Mouse (Mus musculus) testis, postnatal 14 days (tissue): Measurements from ENCODE around the gene 2510009E07Rik.
"Not testable (repeated sequence)": the region's sequence is repeated elsewhere in the genome, so short reads cannot be mapped to it uniquely, and the experiment has no call there.

Experiments
- DNase-seq: peaks from one replicate; pipeline ENCODE4 v3.0.0; 2021; ENCODE audit warnings: low spot score

2510009E07Rik gene

DNA sequence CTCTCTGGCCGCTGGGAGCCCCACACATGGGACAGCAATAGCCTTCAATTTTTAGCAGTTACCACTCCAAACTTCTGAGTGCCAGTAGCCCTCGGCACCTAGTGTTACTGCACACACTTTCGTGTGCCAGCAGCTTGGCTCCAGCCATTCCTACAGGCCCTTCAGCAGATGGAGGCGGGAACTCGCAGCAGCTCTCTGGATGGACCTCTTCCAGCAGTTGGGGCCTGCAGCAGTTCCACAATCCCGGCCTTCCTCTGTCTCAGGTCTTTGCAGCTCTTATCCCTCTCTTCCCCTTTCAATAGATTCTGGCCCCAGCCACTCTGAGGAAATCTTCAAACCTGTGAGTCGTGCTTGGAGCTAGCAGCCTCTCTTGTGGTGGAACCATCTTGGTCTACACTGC is 17.7 kb downstream of the 2510009E07Rik start:
- no peak for DNase-seq

DNA sequence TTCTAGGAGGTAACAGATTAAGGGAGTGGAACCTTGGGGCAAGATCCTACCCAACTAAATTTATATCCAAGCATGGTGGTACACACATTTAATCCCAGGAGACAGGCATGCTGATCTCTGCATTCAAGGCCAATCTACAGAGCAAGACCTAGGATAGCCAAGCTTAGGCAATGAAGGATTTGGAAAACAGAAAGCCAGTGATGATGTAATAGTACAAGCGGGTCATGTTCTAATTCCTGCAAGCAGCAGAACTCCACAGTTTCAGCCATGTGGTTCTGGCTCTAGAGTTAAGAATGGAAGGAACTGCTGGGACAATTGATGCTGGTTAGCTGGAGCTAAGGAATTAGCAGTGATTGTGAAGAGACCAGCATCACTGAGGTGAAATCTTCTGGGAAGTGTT is 20.8 kb downstream of the 2510009E07Rik start:
- not testable (repeated sequence) for DNase-seq

- DNase-seq = not testable (repeated sequence)
Observed at GRCm38 (mm10) chr16:21673046-21673445, 21.4 kb downstream of the 2510009E07Rik start.

GRCm38 (mm10) chr16:21671878-21672277 is 22.6 kb downstream of the 2510009E07Rik start:
- no peak for DNase-seq

GRCm38 (mm10) chr16:21665423-21665986 is 29.0 kb downstream of the 2510009E07Rik start:
- no peak for DNase-seq

- DNase-seq = no peak
Observed at GRCm38 (mm10) chr16:21664633-21665363, 29.7 kb downstream of the 2510009E07Rik start.

- DNase-seq = no peak
Observed at GRCm38 (mm10) chr16:21655961-21656360, 38.5 kb downstream of the 2510009E07Rik start.

DNA sequence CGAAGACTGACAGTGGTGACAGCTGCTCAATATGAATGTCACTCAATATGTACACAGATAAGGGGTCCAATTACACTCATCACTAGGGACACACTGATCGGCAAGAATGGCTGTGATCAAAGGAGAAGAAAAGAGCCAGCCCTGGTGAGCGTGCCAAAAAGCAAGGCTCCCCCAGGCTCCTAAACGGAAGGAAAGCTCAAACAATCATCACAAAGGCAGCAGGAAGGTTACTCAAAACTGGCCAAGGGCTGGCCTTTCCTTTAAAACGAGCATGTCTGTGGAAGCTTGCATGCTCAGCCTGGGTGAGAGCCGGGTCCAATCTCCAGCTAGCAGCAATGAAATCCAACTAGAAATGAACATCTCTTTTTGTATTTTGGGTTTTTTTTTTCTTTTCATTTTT is 39.2 kb downstream of the 2510009E07Rik start:
- no peak for DNase-seq

- no peak for DNase-seq
Observed at GRCm38 (mm10) chr16:21654384-21654783, 40.1 kb downstream of the 2510009E07Rik start.

- DNase-seq = no peak
Observed at GRCm38 (mm10) chr16:21653151-21653550, 41.3 kb downstream of the 2510009E07Rik start.

- DNase-seq = no peak
Observed at GRCm38 (mm10) chr16:21651161-21651560, 43.3 kb downstream of the 2510009E07Rik start.

DNA sequence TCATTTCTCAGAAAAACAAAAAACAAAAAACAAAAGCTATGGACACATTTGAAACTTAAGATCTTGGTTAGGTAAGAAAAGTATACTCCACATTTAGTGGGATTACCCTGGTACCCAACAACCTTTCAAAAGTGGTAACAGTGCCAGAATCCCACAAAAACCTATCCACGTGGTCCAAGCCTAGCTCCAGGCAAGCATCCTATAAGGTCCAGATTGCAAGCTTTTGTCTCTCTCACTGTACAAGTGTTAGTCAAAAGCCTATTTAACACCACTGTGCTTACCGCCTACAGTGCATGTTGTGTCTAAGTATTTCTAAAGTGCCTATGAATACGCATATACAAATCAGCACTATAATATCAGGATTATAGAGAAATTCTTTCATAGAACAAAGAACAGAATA is 44.2 kb downstream of the 2510009E07Rik start:
- no peak for DNase-seq

- DNase-seq = no peak
Observed at GRCm38 (mm10) chr16:21648800-21649199, 45.7 kb downstream of the 2510009E07Rik start.

DNA sequence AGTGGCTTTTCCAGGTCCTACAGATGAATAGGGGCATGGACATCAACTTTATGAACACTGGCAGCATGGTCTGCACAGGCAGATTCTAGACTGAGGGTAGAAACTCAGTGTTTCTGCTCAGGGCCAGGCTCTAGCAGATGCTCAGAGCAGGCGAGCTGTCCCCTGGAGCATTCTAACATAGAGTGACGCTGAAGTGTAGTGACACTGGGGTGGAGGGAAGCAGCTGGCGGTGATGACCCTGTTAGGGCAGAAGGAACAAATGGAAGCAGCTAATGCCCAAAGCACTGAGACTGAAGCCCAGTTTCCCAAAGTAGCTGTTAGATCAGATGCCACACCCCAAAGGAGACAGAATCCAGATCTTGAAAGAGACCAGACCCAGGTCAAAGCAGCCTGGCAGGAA is 48.0 kb downstream of the 2510009E07Rik start:
- no peak for DNase-seq

DNA sequence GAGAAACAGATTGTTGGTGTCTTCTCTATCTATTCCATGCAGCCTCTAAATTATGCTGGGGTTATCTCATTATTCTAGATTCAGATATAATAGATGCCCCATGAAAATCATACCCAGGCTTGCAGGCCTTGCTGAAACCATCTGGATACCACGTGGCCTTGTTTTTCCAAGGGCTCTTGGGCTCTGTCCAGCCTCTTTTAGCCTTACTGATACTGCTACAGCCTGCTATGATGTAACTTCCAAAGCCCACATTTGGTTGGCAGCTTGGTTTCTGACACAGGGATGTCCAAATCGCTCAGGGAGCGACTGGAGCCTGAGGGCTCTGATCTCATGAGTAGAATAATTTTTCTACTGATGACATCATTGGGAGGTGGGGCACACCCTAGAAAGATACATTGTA is 48.5 kb downstream of the 2510009E07Rik start:
- no peak for DNase-seq

GRCm38 (mm10) chr16:21644574-21644973 is 49.9 kb downstream of the 2510009E07Rik start:
- no peak for DNase-seq

DNA sequence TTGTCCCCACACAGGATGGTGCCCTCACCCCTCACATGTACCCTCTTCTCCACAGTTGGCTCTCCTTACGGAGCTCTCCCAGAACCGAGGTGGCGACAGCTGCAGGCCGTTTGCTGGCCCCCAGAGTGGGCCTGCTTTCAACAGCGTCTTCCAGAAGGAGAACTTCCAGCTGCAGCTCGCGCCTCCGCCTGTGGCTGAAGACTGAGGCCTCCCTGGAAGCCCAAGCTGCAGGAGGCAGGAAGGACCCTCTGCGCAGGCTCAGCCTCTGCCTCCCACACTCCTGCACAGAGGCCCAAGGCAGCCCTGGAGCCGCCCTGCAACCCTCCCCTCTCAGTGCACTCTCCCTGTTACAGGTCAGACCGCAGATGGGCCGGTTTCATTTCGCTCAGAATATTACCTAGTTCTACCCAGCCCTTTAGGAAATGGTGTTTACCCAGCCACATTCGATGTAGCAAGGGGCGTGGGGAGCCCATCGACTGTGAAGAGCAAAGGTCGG is 50.4 kb downstream of the 2510009E07Rik start:
- DNase-seq = peak; percentile 25

DNA sequence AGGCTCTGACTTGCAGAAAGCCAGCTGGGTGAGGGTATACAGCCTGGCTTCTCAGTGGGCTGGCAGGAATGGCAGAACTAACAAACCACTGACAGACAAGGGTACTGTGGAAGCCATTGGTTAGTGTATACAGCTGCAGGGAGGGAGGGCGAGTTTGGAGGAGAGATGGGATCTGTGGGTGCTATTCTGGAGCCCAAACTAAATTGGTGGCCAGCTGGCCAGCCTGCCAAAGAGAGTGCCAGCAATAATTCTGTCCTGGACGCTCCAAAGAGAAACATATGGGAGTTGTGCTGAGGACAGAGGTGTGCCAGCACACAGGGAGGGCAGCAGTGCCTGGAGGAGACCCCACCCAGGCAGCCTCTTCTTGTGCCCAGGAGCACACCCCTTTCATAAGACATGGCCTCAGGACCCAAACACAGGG is 50.8 kb downstream of the 2510009E07Rik start:
- DNase-seq = no peak

DNA sequence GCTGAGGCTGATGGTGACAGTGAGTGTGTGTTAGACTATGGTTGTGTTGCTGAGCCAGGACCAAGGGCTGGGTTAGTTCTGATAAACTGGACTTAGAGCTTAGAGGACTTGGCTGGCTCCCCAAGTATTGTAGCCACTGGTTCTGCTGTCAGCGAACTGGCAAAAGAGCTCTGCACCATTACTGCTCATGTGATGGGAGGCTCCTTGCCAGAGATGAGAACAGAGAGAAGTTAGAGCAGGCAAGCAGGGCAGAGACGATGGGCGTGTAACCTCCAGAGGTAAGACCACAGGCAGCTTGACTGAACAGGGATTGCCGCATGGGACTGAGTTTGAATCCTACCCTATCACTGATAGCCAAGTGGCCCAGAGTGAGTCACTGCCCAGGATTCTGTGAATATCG is 51.6 kb downstream of the 2510009E07Rik start:
- DNase-seq = no peak

DNA sequence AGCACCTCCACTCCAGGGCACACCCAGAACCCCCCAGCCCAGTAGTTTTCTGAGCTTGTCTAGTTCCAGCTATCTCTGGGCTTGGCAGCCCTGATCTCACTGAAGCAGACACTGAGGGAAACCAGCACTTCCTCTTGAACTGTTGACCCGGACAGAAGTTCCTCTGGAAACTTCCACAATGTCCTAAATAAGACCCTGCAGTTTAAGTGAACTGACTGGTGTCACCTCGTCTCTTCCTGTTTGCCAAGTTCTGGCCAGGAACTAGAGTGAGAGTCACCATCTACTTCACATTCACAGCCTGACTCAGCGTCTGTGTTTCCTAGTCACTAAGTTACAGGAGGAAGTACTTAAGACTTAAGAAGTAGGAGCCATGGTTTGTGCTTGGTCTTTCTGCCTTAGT is 52.5 kb downstream of the 2510009E07Rik start:
- DNase-seq = no peak

GRCm38 (mm10) chr16:21640766-21641499 is 53.5 kb downstream of the 2510009E07Rik start:
- no peak for DNase-seq

DNA sequence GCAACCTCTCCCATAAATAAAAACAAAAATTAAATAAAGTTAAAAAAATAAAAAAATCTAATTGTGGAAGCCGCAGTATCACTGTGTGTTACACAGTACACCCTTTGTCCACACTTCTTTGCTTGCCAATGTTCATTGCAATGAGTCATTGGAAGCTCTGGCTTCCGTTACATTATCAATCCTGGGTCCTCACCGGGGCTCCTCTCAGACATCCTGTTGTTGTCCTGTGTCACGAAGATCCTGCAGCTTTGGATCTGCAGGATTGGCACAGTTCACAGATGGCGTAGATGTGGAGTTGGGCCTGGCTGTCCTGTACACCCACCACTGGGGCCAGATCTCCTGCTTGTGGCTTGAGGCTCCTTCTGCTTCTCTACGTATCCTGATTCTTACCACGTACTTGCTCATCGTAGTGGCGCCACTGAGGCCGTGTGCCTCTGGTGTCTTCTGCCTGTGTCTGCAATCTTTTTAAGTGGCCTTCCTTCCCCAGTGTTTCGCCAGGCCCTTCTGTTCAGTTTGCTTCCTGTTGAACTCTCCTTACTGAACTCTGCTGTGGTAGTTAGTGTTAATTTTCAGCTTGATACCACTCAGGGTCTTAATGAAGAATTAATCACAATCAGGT is 57.2 kb downstream of the 2510009E07Rik start:
- no peak for DNase-seq
